Mouse (Mus musculus): ENCODE results near the gene Ypel4. TPM values are rescaled to one million over a fixed set of nuclear protein-coding genes. Genes with fewer than 3 reads are reported as not detected.
"Not testable (repeated sequence)": the region's sequence is repeated elsewhere in the genome, so short reads cannot be mapped to it uniquely, and the experiment has no call there.

Ypel4 gene
- total RNA-seq, 4 experiments from 2014 or later = 0.46 to 0.84 (median 0.50) TPM

DNA sequence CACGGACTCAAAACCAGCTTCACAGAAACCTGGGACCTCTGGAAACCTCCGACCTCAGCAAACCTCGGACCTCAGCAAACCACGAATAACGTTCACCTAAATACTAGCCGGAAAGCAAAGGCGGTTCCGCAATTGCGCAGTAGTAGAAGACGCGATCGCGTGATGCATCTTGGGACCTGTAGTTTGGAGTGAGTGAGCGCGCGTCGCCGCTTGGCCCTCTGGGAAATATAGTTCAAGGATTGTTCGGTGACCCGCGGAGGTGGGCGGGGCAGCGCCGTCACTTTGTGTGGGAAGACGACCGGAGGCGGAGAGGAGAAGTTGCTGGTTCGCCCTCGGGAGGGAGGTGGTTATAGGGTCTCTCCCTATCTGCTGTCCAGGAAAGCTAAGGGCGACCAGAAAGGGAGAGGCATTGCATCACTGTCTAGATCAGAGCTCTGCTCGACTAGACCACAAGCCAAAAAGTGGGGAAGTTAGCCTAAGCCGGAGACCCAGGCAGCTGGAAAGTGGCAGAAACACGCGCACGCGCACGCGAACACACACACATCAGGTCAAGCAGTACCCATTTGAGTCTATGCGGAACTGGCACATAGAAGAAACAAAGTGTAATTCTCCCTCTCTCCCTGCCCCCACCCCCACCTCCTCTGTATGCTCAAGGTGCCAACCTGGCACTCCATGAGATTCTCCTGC, 6.5 kb upstream of the Ypel4 start, which contains the start of gene Clp1:
Clp1 (minus strand) TSS at position 179 of the 687 bp plus-strand sequence.
- peak; percentile 98 for DNase-seq (ENCODE audit: low spot score)

DNA sequence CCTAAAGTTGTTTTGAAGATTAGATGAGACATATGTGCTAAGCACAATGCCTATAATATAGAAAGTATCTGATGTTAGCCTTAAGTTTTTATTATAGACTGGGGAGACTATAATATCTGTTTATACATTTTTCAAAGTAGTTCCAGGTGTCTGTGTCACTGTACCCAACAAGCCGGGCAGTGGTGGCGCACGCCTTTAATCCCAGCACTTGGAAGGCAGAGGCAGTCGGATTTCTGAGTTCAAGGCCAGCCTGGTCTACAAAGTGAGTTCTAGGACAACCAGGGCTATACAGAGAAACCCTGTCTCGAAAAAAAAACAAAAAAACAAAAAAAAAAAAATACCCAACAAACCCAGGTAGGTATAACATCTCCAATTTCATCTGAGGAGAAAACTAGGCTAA, 5.7 kb upstream of the Ypel4 start:
- DNase-seq (ENCODE audit: low spot score) = not testable (repeated sequence)

DNA sequence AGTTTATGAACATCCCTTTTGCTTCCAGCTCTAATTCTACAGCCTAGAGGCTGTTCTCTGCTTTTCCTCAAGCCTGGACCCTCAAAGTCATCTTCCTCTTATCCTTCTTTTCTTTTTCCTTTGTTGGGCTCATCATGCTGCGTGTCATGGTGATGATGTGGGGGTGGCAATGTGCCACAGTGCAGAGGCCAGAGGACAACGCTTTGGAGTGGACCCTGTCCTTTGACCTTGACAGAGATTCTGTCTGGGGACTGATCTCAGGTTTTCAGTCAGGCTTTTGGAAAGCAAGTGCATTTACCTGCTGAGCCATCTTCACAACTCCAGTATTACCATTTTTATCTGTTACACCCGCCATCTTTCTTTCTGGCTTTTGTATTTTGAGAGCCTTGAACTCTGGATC, 2.7 kb upstream of the Ypel4 start:
- no peak for DNase-seq (ENCODE audit: low spot score)

DNA sequence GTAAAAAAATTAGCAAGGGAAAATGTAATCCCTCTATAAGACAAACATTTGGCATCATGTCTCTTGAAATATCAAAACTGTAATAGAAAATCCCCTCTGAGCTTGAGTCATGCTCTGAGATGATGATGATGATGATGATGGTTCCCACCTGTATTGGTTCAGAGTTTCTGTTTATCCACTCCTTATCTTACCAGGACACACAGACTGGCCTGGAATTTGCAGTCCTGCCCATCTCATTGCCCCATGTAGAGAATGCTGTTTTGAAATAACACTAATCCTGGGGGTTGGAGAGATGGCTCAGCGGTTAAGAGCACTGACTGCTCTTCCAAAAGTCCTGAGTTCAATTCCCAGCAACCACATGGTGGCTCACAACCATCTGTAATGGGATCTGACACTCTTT, 1.5 kb upstream of the Ypel4 start:
- no peak for DNase-seq (ENCODE audit: low spot score)

DNA sequence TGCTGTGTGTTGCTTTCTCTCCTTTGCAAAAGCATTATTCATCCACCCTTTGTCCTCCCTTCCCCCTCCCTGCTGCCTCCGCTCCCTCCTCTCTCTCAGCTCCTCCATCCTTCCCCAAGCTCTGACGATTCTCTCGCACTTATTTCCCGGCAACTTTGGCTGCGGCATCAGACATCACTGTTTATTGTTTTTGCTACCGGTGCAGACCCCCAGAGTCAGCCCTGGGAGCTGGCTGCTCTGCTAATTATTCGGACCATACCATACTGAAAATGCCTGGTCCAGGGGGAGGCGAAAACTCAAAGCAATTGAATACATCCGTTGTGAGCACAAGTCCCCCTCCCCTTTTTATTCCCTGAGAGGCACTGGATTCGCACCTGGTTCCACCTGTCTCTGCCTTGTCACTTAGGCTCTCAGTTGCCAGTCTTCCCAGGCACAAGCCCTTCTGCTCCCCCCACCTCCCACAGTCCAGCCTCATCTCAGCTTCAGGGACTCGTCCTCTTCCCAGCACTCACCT, 550 bp downstream of the Ypel4 start:
- DNase-seq (ENCODE audit: low spot score) = no peak

DNA sequence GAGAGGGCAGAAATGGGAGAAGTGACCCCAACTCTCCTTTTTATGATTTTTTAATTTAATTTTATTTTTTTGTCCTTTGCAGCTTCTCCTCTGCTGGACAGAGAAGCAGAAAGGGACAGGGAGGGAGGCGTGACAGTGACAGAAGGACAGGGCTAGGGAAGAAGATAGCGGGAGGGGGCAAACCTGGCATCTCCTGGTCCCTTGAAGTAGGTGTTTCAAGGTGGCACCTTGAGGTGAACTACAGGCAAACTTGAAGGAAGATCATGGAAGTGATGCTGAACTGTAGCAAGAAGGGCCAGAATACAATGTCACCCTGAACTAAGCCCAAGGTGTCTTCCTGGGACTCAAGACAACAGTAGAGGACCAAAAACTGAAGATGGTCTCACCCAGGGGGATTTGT, 1.1 kb downstream of the Ypel4 start:
- DNase-seq (ENCODE audit: low spot score) = no peak

DNA sequence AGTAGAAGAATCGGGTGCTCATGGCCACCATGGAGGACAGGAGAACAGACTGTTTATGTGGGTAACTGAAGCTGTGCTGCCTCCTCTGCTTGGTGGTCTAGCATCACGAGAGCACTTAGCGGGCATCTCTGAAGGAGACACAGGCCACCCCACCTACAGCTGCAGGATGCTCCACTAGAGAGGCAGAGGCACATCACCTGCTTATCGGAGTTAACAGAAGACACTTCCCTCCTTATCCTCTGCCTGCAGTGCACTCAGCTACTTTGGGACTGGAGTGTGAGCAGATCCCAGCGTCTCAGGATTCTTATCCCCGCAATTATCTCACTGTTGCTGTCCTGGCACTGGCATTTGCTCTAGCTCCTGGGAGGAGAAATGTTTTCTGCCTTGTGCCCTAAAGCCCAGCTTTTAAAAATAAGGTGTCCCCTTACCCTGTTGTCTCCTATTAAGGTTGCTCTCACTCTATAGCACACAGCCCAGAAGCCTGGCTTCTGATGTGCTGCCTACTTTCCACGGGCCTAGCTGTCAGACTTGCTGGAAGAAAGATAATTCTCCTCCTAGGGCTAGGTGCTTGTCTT, 1.6 kb downstream of the Ypel4 start:
- no peak for DNase-seq (ENCODE audit: low spot score)

DNA sequence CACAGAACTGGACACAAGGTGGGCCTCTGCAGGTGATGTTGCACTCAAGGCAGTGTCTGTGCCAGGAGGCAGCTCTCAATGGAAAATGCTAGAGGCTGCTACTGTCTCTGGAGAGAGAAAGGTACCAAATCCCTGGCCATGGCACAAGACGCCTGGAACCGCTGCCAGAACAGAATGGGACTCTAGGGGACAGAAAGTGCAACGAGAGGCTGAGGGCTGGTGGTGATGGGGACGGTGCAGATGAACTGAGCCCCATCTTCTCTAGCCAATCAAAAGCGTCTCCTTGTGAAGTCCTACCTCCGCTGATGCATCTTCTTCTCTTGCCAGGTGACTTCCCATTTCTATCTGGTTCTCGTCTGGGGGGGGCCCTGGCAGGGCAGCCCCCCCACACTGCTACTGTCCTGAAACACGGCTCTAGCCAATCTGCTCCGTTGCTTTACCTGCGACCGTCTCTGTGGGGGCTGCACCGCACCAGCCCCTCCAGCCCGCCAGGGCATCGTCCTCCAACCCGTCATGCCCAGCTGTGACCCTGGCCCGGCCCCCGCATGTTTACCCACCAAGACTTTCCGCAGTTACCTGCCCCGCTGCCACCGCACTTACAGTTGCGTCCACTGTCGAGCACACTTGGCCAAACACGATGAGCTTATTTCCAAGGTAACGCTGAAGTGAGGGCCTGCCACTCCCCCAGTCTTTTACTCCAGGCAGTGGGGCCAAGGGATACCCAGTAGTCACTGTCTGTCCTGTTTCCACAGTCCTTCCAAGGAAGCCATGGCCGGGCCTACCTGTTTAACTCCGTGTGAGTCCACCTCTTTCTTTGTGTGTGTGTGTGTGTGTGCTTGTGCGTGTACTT, 2.7 kb downstream of the Ypel4 start:
- DNase-seq (ENCODE audit: low spot score) = no peak

DNA sequence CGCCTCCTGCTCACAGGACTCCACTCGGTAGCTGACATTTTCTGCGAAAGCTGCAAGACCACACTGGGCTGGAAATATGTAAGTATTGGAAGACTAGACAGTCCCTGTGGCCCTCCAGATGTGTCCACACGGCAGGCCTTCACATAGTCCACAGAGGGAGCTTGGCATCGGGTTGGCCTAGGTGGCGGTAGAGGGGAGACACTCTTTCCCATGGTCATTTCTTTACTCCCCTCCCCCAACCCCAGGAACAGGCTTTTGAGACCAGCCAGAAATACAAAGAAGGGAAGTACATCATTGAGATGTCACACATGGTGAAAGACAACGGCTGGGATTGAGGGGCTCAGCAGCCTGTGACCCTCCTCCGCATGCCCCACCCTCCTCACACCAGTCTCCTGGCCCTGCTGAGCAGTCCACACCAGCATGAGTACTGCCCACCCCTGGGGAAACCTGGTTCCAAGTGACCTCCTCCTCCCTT, 3.6 kb downstream of the Ypel4 start:
- DNase-seq (ENCODE audit: low spot score) = no peak

DNA sequence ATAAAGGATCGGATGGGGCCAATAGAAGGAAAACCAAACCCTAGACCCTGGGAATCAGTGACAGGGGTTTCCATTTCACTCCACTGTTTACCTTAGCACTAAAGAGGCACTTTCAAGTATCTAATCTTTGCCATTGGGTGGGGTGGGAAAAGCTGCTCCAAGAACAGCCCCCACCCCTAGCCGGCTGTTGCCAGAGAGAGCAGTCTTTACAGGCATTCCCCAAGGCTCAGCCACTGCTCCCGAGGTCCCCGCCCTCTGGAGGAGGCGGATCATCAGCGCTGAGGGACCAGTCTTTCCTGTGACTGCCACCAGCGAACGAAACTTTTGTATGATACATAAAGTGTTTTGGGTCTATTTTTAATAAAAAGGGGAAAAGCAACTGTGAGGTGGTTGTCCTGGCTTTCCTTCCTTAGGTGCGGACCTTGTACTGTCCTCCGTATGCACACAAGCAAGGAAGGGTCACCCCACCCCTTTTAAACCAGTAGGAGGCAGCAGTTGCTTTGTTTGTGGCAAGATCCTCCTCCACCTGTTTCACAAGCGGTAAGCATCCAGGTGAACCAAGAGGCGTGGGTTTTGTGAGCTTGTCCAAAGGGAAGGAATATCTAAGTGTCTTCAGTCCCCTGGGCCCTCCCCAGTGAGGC, 4.5 kb downstream of the Ypel4 start:
- no peak for DNase-seq (ENCODE audit: low spot score)

DNA sequence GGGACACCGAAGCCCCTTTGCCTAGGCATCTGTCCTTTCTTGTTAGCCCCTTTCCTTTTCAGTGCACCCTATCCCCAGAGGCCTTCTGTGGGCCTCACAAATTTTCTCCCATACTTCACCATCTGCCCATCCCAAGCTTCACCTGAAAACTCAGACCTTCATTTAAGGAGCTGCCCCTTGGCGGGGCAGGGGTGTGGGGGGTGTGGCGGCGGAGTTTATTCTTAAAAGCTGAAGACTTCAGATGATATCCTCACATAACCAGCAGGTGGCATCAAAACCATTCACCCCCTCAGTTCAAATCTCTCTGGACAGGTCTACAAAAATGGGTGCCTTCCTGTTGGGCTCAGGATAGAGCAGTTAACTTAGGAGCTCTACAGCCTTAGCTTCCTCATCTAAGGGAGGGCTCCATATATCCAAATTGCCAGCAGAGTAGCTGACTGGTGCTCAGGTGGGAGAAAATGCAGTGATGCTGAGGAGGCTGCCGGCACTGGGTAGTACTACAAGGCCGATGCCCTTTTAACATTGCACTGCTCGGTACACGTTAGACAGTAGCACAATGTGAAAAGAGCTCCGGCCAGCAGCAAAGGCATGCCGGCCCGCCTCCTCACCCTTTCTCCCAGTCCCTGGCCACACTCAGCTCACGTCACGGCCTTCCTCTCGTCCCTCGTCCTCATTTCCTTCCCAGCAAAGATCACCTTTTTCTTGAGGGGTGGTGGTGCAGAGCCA, 6.9 kb downstream of the Ypel4 start:
- DNase-seq (ENCODE audit: low spot score) = no peak

DNA sequence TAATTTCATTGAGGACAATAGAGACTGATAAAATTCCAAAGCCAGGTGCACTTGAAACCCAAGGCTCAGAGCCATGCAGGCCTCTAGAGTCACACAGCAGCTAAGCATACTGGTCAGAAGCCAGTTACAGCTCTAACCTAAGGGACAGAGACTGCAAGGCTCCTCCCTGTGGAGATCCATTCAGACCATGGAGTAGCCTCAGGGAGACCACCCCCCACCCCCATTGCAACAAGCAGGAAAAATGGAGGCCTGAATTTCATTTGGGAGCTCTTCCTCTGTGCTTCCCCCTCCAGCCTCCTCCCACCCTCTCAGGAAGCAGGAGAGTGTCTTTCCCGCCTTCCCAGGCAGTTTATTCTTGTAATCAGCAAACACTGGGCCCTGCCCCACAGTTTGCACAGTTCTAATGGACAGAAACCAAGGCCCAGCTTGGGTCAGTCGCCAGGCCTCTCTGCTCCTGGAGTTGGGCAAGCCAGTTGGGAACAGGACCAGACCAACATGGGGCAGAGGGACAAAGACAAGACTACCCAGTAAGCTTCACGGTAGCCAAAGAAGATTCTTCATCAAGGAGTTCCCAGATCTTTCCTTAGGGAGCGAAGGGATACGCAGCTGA, 8.1 kb downstream of the Ypel4 start:
- no peak for DNase-seq (ENCODE audit: low spot score)

DNA sequence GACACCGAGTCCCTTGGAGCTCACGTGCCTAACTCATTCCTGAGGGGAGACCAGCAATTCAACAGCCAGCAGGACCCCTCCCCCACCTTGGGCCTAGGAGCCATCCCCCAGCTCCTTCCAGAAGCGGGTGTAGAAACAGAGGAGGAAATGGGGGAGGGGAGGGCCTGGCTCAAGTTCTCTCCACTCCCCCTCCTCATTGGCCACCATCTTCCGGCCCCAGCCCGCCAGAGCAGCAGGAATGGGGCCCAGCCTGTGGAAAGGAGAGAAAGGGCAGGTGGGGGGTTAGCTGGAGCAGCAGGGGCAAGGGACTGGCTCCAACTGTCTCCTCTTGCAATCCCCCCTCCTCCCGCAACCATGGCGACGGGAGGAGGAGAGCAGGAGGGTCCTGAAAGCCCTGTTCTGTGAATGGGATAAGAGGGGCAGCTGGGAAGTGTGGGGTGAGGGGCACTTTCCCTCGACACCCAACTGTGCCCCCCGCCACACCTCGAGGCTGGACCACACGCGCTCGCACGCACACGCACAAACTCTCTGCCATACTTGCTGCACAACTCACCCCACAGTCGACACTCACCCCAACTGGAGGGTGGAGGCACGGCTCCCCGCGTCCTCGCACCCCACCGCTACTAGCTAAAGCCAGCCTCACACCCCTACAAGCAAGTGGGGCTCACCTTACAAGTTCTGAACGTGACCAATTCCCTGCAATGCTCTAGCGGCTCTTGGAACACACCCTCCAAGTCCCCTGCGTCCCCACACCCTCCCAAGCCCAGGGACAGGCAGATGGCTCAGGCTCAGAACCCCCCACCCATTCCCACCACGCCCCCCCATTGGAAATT, 8.8 kb downstream of the Ypel4 start:
- DNase-seq (ENCODE audit: low spot score) = no peak

DNA sequence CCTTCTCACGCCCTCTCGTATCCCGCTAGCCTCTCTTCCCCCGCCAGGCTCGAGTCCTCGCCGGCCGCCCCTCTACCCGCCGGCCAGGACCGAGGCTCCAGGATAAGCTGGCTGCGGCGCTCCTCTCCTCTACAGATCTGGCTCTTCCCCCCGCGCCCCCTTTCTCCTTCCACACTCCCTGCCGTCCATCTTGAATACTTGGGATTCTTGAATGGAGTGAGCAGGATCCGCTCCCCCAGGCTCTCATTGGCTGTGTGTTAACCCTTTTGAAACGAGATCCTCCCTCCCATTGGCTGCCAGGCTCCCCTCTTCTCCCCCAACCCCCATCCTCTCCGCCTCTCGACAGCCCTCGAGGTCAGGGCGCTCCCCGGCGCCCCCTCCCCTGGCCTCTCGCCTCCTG, 9.7 kb downstream of the Ypel4 start, which contains the start of gene Gm19426:
Gm19426 (minus strand) TSS at position 95 of the 400 bp plus-strand sequence.
- DNase-seq (ENCODE audit: low spot score) = peak; percentile 36

DNA sequence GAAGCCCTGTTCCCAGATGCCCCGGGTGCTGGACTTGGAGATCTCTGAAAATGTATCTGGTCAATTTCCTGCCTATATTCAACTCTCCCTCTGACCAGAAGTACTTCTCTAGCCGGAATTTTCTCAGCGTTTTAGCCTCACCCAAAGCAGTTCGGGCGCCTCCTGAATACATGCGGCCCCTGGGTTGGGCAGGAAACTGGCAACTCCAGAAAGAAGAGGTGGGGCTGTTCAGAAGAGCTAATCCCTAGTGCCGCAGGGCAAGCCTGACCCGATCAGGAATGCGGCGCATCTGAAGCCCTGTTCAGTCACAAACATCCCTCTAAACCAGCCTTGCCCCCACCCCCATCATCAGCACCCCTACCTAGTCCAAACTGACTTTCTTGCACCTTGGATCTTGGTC, 10.3 kb downstream of the Ypel4 start:
- DNase-seq (ENCODE audit: low spot score) = no peak

DNA sequence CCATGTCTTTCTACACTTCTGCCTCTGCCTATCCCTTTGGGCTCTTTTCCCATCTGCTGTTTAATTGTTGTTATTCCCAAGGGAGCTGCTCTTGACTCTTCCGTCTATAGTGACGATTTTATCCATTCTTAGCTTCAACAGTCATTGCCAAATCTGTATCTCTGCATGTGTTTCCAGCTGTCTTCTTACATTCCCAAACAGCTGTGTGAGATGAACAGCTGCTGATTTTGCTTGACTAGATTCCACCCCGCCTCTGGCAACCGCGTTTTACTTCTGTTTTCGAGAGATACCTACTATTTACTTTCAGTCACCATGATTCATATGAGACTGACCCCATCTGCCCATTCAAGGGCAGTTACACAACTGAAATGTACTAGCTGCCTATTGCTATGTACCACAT, 16.3 kb downstream of the Ypel4 start:
- DNase-seq (ENCODE audit: low spot score) = no peak

DNA sequence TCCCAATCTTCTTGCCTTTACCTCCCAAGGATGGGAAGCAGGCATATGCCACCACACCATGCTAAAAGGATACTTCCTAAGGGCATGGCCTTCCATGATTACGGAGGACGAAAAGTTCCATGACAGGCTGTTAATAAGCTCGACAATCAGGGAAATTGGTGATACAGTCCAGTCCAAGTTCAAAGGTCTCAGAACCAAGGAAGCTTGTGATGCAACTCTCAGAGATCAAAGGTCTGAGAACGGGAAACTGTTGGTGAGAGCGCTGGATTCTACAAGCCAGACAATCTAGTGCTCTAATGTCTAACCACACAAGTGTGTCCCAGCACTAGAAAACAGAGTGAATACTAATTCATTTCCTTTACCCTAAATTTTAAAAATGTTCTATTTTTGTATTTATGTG, 22.4 kb downstream of the Ypel4 start:
- DNase-seq (ENCODE audit: low spot score) = no peak

DNA sequence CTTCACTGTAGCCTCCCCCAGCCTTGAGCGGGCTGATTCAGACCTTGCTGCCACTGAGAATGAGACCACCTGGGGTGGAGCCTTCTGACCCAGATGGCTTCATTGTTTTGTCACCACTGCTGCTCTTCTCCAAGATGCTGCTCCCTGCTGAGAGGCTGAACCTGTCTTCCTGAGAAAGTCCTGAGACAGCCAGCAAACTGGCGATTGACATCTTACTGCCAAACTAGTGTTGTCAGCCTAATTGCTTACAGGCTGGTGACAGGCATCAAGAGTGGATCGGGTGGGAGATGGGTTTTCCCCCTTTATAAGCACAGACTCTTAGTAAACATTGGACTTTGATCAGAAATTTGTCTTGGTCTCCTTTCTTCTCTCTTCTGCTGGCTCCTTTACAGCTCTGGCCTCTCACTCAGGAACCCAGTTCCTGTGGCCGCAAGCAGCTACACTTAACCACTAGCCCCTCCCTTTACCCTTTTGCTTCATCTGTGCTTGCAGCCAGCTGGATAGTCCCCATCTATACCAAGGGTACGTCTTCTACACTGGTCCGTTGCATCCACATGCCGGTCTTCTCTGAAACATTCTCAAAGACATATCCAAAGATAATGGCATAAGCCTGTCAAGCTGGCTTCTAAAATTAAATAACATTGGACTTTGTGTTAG, 23.3 kb downstream of the Ypel4 start:
- DNase-seq (ENCODE audit: low spot score) = no peak

DNA sequence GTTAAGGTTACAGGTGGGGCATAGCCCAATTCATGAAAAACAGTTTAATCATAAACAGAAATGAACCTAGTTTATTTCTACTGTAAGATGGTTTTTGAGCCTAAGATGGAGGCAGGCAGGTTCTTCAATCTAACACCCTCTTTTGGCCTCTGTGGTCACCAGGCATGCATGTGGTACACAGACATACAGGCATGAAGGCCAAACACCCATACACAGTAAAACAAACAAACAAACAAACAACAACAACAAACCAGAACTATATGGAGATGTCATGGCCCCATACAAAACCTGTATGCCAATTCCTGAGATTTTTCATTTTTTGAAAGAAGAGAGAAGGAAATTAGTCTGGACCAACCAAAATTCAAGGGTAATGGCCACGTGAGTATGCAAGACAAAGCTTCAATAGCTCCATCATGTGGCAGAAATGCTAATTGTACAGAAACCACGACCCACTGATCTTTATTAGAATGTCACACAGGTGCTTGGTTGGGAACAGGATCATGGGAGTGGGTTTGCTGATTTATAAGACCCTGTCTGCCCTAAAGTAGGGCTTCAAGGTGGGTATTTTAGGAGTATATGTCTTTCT, 24.8 kb downstream of the Ypel4 start:
- peak; percentile 53 for DNase-seq (ENCODE audit: low spot score)

Measured in heart, adult 8-10 months (tissue).